Mouse (Mus musculus) gastrocnemius, postnatal 14 days (tissue): ENCODE results near the gene Slc11a1. TPM values are rescaled to one million over a fixed set of nuclear protein-coding genes. Genes with fewer than 3 reads are reported as not detected.

Experiments
- DNase-seq: peaks from one replicate; pipeline ENCODE4 v3.0.0; 2021; ENCODE audit warnings: mixed read lengths
- intact Hi-C: fragments of 180-260 bp; cut with DNase I; formaldehyde crosslinking; loops from one replicate; pipeline ENCODE4 v1.15.1; 2025; ENCODE audit warnings: low total_unique reads
- total RNA-seq, 2 experiments: library from RNA; stranded (reverse); gene quantifications; 2 replicates each; pipeline ENCODE4 v1.2.3; 2021

The Slc11a1 gene
- total RNA-seq, 2 experiments from 2014 or later = 2.5 to 4.5 TPM

DNA sequence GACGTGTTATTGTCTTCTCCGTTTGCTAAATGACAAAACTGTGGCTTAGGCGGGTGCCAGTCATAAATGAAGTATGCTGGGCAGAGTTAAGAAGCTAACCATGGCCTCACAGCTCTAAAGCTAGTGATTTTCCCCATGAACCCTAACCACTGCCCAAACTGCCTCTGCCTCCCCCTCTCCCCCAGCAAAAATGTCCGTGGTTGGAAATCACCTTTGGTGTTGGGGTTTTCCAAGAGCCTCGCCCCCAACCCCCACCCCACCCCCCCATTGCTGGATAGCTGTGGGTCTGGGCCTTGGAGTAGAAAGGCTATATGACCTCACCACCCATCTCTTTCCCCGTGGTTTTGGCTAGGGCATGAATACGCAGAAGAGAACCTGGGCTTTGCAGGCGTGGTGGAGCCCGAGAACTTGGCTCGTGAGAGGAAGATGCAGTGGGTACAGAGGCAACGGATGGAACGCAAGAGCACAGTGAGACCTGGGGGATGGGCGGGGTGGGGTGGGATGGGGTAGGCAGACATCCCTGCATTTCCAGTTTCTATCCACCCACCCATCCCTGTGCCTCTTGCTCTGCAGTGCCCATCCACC lies 23.7 kb upstream of the Slc11a1 start:
- DNase-seq = no peak
- intact Hi-C loops = no loop called here

DNA sequence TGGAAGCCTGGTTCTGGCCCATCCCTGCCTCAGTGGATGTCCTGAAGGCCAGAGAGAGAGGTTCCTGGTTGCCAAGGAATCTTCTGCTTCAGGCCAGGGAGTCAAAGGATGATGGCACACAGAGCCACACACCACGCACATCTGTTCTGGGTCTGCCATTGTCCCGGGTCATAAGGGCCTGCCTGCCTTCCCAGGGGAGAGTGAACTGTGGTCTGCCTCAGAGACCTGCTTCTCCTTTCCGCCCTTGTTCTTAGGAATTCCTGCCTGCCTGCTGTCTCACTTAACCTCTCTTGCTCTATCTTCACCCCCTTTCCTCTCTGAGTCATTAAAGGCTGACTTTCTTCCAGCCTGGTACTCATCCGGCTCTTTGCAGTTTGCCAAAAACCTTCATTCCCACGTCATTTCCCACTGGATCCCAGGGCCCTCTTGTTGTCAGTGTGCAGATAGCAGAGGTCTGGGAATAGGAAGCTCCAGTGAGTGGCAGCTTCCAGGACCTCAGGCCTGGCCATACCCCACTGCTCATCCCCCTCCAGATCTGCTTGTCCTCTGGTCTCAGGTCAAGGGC lies 22.4 kb upstream of the Slc11a1 start:
- intact Hi-C loops = no loop called here
- no peak for DNase-seq

DNA sequence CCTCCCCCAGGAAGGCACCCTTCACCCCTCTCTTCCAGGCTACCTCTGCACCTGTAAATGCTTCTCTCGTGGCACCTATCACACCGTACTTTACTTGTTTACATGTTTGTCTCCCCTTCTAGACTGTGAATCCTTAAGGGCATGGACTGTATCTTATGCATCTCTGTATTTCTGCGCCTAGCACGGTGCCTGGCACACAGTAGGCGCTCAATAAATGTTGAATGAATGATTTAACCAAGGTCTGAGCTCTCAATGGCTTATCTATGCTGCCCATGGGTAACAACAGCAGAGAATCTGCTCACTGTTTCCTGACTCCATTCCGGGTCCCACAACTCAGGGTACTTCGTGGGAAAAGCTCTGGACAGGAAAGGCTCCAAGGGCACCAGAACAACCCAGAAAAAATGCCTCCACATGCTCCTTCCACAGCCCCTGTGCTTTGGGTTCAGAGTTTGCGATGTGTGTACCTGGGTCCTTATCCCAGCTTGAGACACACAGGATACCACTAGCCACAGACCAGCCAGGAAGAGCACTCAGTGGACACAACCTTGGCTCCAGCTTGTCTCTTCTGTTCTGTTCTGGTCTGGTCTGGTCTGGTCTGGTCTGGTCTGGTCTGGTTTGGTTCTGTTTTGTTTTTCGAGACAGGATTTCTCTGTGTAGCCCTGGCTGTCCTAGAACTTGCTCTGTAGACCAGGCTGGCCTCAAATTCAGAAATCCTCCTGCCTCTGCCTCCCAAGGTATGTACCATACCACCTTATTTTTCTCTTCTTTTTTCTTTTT lies 21.4 kb upstream of the Slc11a1 start:
- intact Hi-C loops = no loop called here
- no peak for DNase-seq

DNA sequence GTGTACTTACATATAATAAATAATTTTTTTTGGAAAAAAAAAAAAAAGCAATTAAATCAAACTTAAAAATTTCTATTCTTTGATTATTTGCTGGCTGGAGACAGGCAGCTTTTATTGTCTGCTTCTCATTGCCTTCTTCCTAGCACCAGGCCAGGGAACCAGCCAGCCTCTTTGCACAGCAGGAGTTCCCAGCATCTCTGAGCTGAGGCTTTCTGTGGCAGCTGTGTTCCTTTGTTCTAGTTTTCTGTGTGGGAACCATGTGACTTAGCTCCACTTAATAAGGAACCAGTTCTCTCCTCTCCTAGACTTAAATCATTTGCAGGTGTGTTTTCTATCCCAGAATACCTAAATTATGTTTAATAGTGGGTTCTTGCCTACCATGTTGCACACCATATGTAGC lies 17.5 kb upstream of the Slc11a1 start:
- intact Hi-C loops = no loop called here
- DNase-seq = no peak

DNA sequence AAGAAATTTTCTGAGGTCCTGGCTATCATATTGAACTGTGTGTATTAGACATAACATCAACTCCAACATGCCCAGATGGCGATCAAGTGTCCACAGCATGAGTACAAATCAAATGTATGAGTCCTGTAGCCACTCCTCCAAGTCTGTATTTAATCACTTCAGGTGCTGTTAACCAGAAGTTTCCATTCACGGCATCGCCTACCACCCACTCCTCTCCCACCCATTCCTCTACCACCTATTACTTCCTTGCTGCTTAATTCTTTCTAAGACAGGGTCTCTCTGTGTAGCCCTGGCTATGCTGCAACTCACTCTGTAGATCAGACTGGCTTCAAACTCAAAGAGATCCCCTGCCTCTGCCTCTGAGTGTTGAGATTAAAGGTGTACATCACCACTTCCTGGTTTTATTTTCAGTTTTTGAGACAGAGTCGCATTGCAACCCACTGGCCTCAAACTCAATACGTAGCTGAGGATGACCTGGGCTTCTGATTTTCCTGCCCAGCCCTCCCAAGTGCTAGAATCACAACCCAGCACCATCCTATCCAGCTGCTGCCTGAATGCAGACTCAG lies 15.0 kb upstream of the Slc11a1 start:
- intact Hi-C loops = loop anchor here (5.0 to 10.0 kb wide), 2 partner anchors 48 to 155 kb away; no protein-coding TSS in a partner anchor
- no peak for DNase-seq

DNA sequence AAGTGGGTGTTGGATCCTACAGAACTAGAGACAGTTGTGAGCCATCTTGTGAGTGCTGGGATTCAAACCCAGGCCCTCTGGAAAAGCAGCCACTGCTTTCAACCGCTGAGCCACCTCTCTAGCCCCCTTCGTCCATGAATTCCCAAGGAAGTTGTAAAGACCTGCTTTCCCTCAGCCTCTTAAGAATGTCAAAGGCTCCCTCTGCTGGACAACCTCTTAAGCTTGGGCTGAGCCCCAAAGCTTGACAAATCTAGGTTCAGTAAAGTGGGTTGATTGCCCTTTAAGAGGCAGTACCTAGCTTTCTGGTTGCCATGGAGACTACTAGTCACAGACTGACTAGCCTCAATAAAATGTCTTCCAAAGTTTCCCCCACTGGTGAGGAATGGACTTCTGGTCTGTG lies 13.2 kb upstream of the Slc11a1 start, which contains the start of gene Catip:
Gene Catip (plus strand): TSS at position 297 of the 400 bp plus-strand sequence.
- intact Hi-C loops = loop anchor here (5.0 to 10.0 kb wide), 2 partner anchors 50 to 157 kb away; no protein-coding TSS in a partner anchor

DNA sequence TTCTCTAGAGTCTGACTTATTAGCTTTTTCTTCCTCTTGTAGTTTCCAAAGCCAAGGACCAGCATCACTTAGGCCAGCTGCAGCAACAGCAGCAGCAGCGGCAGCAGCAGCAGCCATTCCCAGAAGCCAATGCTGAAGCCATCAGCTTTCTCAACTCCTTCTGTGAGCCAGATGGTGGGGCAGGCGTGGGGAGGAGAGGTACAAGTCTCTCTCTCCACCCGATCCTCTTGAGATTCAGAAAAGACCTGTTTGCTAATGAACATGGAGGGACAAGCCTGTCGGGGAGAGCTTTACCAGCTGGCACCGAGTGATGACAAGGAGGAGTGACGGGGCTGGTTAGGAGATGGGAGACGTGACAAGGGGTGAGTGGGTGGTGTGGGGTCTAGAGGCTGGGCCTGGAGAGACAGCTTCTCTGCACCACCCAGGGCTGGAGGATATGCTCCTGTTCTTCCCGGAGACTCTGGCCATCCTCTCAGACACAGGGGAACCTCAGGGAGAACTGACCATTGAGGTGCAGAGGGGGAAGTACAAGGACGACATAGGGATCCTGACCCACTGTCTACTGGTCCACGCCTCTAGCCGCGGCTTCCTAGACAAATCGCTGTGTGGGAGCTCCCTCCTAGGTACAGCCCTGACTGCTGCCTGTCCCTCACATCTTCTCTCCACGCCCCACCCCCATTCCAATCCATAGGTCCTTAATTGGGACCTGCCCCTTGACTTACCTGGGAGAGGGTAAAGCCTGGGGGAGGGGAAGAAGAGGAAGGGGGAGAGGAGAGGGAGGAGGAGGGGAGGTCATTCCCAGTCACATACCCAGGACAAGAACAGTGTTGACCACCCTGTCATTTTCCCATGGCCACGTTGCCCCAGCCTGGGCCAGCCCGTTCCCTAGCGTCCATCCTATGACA lies 12.4 kb upstream of the Slc11a1 start:
- intact Hi-C loops = loop anchor here (5.0 to 10.0 kb wide), 2 partner anchors 50 to 158 kb away; no protein-coding TSS in a partner anchor
- DNase-seq = no peak

More for the DNA sequence above, 13.2 kb upstream of the Slc11a1 start, which contains the start of gene Catip:
- DNase-seq = peak; percentile 67

DNA sequence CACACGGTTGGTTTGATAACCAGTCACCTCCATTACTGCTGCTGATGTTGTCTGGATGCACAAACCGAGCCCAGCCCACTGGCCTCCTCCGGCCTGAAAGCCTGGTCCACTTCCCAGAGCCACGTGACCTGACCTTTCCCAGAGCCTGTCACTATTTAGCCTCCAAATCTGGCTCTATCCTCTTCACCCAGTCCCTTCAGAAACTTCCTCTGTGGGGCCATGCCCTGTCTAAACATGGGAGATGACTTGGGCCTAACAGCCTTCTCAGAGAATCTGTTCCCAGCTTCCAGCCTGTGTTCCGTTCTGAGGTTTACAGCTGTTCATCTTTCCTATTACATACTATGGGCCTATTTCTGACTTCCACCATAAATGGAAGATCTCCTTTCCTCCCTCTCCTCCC lies 11.6 kb upstream of the Slc11a1 start:
- DNase-seq = no peak
- intact Hi-C loops = loop anchor here (5.0 to 10.0 kb wide), 2 partner anchors 51 to 159 kb away; no protein-coding TSS in a partner anchor

DNA sequence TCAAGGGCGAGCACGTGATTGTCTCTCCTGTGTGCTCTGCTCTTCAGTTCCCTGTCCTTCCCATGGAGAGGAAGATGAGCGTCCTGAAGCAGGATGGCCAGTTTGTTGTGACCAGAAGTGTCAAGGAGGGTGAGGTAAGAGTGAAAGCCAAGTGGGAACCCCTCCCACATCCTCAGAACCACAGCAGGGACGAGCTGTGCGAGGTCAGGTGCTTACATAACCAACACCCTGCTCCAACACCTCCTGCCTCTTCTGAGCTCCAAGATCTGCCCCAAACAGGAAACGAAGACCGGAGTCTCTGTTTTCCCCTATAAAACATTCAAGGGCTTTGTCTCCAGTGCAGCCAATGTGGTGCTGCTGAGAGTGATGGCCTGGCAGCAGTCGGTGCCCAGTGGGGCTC lies 10.7 kb upstream of the Slc11a1 start:
- DNase-seq = no peak
- intact Hi-C loops = loop anchor here (5.0 to 10.0 kb wide), 2 partner anchors 52 to 159 kb away; no protein-coding TSS in a partner anchor

DNA sequence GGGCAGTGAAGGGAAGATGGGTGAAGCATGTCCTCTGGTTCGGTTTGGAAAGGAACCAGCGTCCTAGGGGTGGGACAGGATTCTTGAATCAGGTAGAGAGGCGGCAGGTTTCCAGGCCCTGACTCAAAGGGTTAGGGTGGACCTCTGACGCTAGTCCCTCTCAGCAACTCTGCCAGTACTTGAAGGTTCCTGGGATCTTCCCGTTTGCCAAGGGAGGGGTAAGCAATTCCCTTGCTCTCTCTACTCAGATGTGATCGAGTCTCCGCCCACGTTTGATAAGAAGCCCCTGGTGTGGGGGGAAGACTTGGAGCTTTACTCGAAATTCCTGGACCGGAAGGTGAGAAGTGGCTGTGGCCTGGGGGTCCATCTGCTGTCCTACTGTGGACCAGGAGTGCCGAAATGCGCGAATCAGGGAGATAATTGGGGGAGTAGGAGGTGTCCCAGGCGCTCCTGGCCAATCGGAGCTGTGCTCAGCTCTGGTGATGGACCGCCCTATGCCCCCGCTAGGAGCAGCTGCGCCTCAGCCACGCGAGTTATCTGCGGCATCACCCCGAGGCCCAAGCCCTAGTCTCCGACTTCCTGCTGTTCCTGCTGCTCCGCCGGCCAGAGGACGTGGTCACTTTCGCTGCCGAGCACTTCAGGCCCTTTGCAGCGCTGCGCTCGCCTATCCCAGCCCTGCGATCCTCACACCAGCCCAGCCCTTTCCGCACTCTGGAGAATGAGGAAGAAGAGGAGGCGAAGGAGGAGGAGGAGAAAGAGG lies 6.9 kb upstream of the Slc11a1 start:
- peak; percentile 76 for DNase-seq
- intact Hi-C loops = loop anchor here (10.0 kb wide), 1 partner anchor 163 kb away; no protein-coding TSS in a partner anchor

DNA sequence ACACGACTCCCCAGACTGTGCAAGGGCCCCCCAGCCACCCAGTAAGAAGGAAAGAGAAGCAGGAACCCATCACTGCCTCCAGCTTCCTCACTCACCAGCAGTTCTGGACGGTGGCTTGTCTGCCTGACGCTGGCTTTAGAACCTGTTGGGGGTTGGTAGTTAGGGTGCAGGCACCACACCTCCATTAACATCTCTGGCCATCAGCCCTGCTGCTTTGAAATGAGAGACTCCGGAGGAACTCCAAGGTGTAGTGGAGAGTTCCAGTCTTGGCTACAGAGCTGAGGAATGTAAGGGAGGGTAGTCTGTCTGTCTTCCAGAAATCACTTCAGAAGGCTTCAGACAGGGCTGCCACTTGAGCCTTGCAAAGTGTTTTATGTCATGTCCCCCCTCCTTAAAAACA lies 5.0 kb upstream of the Slc11a1 start:
- no peak for DNase-seq
- intact Hi-C loops = no loop called here

DNA sequence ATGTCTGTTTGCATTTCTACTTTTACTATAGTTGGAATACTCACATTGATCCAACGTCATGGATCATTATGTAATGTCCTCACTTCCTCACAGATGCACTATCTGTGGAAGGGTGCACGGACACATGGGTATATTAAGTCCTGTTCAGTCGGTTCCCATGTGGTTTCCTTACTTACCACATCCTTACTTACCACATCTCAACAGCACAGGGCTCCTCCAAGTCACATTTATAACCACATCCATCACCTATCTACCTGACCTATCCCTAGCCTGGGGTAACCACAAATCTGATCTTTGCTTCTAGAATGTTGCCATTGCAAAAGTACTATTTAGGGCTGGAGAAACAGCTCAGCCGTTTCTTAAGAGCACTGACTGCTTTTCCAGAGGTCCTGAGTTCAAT lies 1.6 kb upstream of the Slc11a1 start:
- intact Hi-C loops = no loop called here
- no peak for DNase-seq

DNA sequence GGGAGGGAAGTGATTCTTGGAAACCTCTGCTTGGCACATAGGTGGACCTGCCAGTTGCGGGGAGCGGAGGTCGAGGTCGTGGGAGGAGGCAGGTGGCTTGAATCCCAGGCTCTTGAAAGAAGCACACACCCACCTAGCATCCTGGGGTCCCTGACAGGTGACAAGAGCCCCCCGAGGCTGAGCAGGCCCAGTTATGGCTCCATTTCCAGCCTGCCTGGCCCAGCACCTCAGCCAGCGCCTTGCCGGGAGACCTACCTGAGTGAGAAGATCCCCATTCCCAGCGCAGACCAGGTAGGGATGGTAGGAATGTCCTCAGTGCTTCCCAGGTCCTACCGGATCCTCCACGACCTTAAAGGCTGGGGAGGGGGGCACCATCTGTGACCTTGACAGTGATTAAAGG lies 566 bp downstream of the Slc11a1 start:
- intact Hi-C loops = no loop called here

DNA sequence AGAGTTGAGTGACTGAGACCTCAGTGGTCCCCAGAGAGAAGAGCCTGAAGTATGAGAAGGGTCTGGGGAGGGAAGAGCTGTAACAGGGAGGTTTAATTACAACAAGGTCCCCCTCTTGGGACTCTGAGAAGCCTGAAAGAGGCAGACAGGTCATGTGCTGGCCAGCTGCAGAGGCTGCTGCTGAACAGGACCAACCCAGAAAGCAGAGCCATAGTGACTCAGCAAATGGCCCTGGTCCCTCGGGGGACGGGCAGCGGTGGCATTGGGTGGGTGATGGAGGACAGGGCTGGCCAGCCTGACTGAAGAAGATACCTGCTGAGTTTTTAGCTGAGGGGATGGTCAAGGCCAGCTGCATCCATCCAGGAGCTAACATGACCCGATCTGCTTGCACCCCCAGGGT lies 1.4 kb downstream of the Slc11a1 start:
- DNase-seq = peak; percentile 63
- intact Hi-C loops = no loop called here

More for the DNA sequence above, 566 bp downstream of the Slc11a1 start:
- no peak for DNase-seq

DNA sequence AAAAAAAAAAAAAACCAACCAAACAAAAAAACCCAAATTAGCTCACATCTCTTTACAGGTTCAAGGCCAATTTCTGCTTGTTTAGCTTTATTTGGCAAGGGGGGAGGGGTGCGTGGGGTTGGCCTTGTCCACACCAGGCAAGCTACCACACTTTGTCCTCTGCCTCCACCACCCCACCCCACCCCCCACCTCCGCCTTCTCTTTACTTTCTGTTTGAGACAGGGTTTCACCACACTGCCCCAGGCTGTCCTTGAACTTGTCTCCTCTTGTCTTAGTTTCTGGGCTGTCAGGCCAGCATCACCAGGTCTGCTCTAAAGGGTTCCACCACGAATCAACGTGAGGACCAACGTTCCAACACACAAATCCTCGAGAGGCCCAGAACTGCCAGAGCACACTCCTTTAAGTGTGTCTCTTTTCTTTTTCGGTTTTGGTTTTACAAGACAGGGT lies 4.1 kb downstream of the Slc11a1 start:
- no peak for DNase-seq
- intact Hi-C loops = no loop called here

DNA sequence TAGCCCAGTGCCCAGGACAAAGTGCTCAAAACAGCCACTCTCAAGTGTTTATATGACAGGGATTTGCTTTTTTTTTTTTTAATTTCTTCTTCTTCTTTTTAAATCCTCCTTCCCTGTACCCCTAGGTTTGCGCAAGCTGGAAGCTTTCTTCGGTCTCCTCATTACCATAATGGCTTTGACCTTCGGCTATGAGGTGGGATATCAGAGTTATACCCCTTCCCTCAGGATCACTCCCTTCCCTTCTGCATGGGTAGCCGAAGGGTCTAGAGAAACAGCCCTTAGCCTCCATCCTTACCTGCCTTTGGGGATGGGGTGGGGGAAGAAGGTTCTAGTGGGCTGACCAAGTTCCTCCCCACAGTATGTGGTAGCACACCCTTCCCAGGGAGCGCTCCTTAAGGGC lies 5.5 kb downstream of the Slc11a1 start:
- intact Hi-C loops = no loop called here
- no peak for DNase-seq

DNA sequence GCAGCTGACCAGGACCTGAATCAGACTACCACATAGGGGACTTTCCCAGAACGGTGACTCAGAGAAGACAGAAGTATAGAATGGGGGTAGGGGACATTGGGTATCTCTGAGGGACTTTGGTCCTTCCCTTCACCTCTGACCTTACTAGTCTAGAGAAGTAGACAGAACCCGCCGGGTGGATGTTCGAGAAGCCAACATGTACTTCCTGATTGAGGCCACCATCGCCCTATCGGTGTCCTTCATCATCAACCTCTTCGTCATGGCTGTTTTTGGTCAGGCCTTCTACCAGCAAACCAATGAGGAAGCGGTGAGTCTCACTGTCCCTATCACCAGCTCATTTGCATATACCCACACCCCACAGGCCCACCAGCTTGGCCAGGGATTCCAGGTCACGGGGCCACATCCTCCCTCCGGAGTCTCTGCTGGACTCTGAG lies 6.6 kb downstream of the Slc11a1 start:
- intact Hi-C loops = no loop called here
- no peak for DNase-seq

DNA sequence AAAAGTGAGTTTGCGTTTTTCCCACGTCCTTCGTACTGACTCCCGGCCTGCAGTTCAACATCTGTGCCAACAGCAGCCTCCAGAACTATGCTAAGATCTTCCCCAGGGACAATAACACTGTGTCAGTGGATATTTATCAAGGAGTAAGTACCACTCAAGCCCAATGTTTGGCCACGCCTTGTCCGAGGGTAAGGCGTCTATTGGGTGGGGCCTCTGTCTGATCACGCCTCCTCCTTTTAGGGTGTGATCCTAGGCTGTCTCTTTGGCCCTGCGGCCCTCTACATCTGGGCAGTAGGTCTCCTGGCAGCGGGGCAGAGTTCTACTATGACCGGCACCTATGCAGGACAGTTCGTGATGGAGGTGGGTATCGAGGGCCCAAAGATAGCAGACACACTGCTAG lies 8.4 kb downstream of the Slc11a1 start:
- intact Hi-C loops = no loop called here
- no peak for DNase-seq
